Comparison of ENCODE assay signal across 12 mouse cellular contexts in the genomic region with DNA sequence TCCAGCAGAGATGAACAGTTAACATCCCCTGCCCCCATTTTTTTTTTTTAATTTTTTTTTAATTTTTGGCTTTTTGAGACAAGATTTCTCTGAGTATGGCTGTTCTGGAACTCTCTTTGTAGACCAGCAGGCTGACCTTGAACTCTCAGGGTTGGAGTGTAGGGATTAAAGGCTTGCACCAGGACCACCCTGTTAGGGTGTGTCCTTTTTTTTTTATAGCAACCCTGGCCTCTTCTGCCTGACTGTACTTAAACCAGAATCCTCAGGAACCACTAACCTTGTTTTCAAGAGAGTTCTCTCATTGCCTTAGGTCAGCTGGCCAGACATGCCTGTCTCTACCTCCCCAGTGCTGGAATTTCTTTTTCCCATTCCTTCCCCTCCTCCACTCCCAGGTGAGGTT. TPM values are rescaled to one million over a fixed set of nuclear protein-coding genes. Genes with fewer than 3 reads are reported as not detected.
DNase-seq lines count a peak whose midpoint lies in the region; ATAC-seq and TF ChIP-seq lines count a peak whose summit lies in the region.
"Had no signal": no experiment of that assay in that cellular context is flagged by ENCODE, and none has a peak within 500 bp of the region (broad histone marks: within the 10 kb centered on the region; RNA-seq: fewer than 3 reads in every experiment).

No protein-coding gene starts in this region.

- intact Hi-C loops in heart, adult 2 months (cut with DNase I), result no loop called here
- intact Hi-C loops in heart, postnatal 25 days (cut with DNase I), result no loop called here

- peaks cover 2% of the 10 kb centered on the region; the same call in 1 of the 2 replicates for H3K4me1 ChIP-seq in heart, adult 2 months (ENCODE audit: control insufficient read depth, insufficient read depth, low read length)
- H3K4me1 ChIP-seq in ES-Bruce4 (ENCODE audit: control insufficient read depth, insufficient read depth, low read length), result peaks cover 13% of the 10 kb centered on the region
- peaks cover 1% of the 10 kb centered on the region; the same call in 1 of the 2 replicates for H3K4me1 ChIP-seq in hindbrain, embryonic 11.5 days (replicated peaks; ENCODE audit: control insufficient read depth, insufficient read depth, low read length)

- peak overlapping the region; percentile 39 for H3K27ac ChIP-seq in heart, adult 2 months
- peak overlapping the region; percentile 19; the same call in 1 of the 2 replicates for H3K27ac ChIP-seq in layer of hippocampus, adult 2 months
- H3K27ac ChIP-seq in ES-Bruce4 (ENCODE audit: insufficient read depth, low read length), result peak overlapping the region; percentile 96
- H3K27ac ChIP-seq in hindbrain, embryonic 11.5 days (ENCODE audit: low read depth, low read length), result no peak overlapping the region
- H3K27ac ChIP-seq: forebrain, embryonic 10.5 days; hindbrain, embryonic 13.5 days; liver, embryonic 14.5 days; midbrain, embryonic 13.5 days had no signal

- 0 out of 2 replicates have a peak, but pooled peaks cover under 1% of the 10 kb centered on the region for H3K79me2 ChIP-seq in heart, adult 2 months (replicated peaks; ENCODE audit: control insufficient read depth, insufficient read depth, low read length)
- no peaks in the 10 kb centered on the region for H3K79me2 ChIP-seq in myocyte (ENCODE audit: control insufficient read depth, insufficient read depth)

- H3K9ac ChIP-seq in heart, adult 2 months (ENCODE audit: low read depth, low read length), result no peak overlapping the region
- H3K9ac ChIP-seq in ES-Bruce4 (ENCODE audit: low read depth, poor library complexity, severe bottlenecking), result no peak overlapping the region
- no peak overlapping the region for H3K9ac ChIP-seq in hindbrain, embryonic 11.5 days (ENCODE audit: low read depth, low read length)
- H3K9ac ChIP-seq: liver, embryonic 14.5 days; midbrain, embryonic 13.5 days had no signal

- no peak for TF ChIP-seq CTCF in heart, adult 2 months (IDR thresholded peaks at IDR 0.05)
- no peak for TF ChIP-seq CTCF in layer of hippocampus, adult 2 months (conservative IDR thresholded peaks at IDR 0.05)
- no peak for TF ChIP-seq CTCF in ES-Bruce4 (IDR thresholded peaks at IDR 0.05; ENCODE audit: low read depth, low read length)

- no peak overlapping the region for H3K4me3 ChIP-seq in heart, adult 2 months
- H3K4me3 ChIP-seq in layer of hippocampus, adult 2 months, result no peak overlapping the region
- H3K4me3 ChIP-seq in ES-Bruce4 (ENCODE audit: low read depth, low read length) (no peak overlapping the region), myocyte (no peak overlapping the region)
- no peak overlapping the region for H3K4me3 ChIP-seq in hindbrain, embryonic 11.5 days (ENCODE audit: low read depth, low read length)
- H3K4me3 ChIP-seq: forebrain, embryonic 10.5 days; hindbrain, embryonic 13.5 days; midbrain, embryonic 13.5 days had no signal

- DNase-seq in heart, adult 2 months, result no peak
- no peak for DNase-seq in heart, postnatal 25 days (ENCODE audit: low spot score)
- no peak for DNase-seq in layer of hippocampus, adult 2 months (ENCODE audit: low spot score in 2 of 2)
- no peak for DNase-seq in layer of hippocampus, adult 9-11 months
- DNase-seq in hindbrain, embryonic 11.5 days (ENCODE audit: low spot score), result no peak
- DNase-seq: thymus, postnatal 25 days had no signal

- H3K9me3 ChIP-seq in ES-Bruce4 (replicated peaks; ENCODE audit: control insufficient read depth, insufficient read depth, low read length, poor library complexity, severe bottlenecking), result no peaks in the 10 kb centered on the region
- no peaks in the 10 kb centered on the region for H3K9me3 ChIP-seq in hindbrain, embryonic 11.5 days (ENCODE audit: control insufficient read depth, low read length)
- H3K9me3 ChIP-seq: forebrain, embryonic 10.5 days; hindbrain, embryonic 13.5 days; midbrain, embryonic 13.5 days had no signal

- H3K27me3 ChIP-seq in heart, adult 2 months (ENCODE audit: control insufficient read depth, insufficient read depth, low read length), result no peaks in the 10 kb centered on the region
- no peaks in the 10 kb centered on the region for H3K27me3 ChIP-seq in ES-Bruce4 (ENCODE audit: control insufficient read depth, insufficient read depth, low read length, poor library complexity, severe bottlenecking)
- H3K27me3 ChIP-seq in myocyte (ENCODE audit: control insufficient read depth, insufficient read depth, insufficient read length), result no peaks in the 10 kb centered on the region
- no peaks in the 10 kb centered on the region for H3K27me3 ChIP-seq in hindbrain, embryonic 11.5 days (ENCODE audit: control insufficient read depth, insufficient read depth, low read length)
- H3K27me3 ChIP-seq: hindbrain, embryonic 13.5 days had no signal

- peaks cover 2% of the 10 kb centered on the region for H3K36me3 ChIP-seq in heart, adult 2 months (ENCODE audit: control insufficient read depth, insufficient read depth, low read length)
- H3K36me3 ChIP-seq in ES-Bruce4 (ENCODE audit: control insufficient read depth, insufficient read depth, low read length, poor library complexity, severe bottlenecking), result no peaks in the 10 kb centered on the region; the same call in 1 of the 2 replicates
- no peaks in the 10 kb centered on the region for H3K36me3 ChIP-seq in myocyte (ENCODE audit: control insufficient read depth, insufficient read depth)
- H3K36me3 ChIP-seq in hindbrain, embryonic 11.5 days (ENCODE audit: control insufficient read depth, insufficient read depth, low read length), result no peaks in the 10 kb centered on the region

- no peak for ATAC-seq in hindbrain, embryonic 11.5 days (ENCODE audit: low FRiP score)

- H3K4me2 ChIP-seq in myocyte (ENCODE audit: low read depth), result peak overlapping the region; percentile 73
- H3K4me2 ChIP-seq in hindbrain, embryonic 11.5 days (replicated peaks; ENCODE audit: low read depth, low read length), result no peak overlapping the region
- H3K4me2 ChIP-seq: hindbrain, embryonic 13.5 days; midbrain, embryonic 13.5 days had no signal

- no peak for TF ChIP-seq POLR2A in heart, adult 2 months (IDR thresholded peaks at IDR 0.05; ENCODE audit: insufficient read depth, low read depth, low read length)
- no peak for TF ChIP-seq POLR2A in ES-Bruce4 (IDR thresholded peaks at IDR 0.05; ENCODE audit: insufficient read depth, low read length)
- no peak for TF ChIP-seq POLR2A in myocyte (IDR thresholded peaks at IDR 0.05; ENCODE audit: insufficient read length, low read depth)

- TF ChIP-seq EP300 in heart, adult 2 months (IDR thresholded peaks at IDR 0.05; ENCODE audit: insufficient read depth, low read depth, low read length), result no peak
- TF ChIP-seq EP300 in ES-Bruce4 (IDR thresholded peaks at IDR 0.05; ENCODE audit: insufficient read depth, low read depth, low read length), result peak; percentile 61; the same call in 1 of the 2 replicates

- H3ac ChIP-seq in myocyte (ENCODE audit: control insufficient read depth, insufficient read length), result no peak overlapping the region

TF ChIP-seq in myocyte, 11 proteins besides CTCF, POLR2A, EP300 and RAD21:
- TF ChIP-seq CEBPB (IDR thresholded peaks at IDR 0.05; ENCODE audit: insufficient read depth, poor library complexity, severe bottlenecking) (no peak), SRF (IDR thresholded peaks at IDR 0.05; ENCODE audit: control insufficient read depth, insufficient read length, low read depth) (no peak), MYOG (IDR thresholded peaks at IDR 0.05; ENCODE audit: control insufficient read depth in 1 of 3, insufficient read depth in 1 of 3, insufficient read length in 2 of 3, low read depth in 2 of 3) (no peak), E2F4 (IDR thresholded peaks at IDR 0.05; ENCODE audit: insufficient read depth) (no peak), TCF3 (IDR thresholded peaks at IDR 0.05; ENCODE audit: insufficient read length, low read depth) (no peak), REST (IDR thresholded peaks at IDR 0.05; ENCODE audit: insufficient read depth, insufficient read length) (no peak), MYOD1 (IDR thresholded peaks at IDR 0.05; ENCODE audit: control insufficient read depth in 1 of 3, insufficient read length in 2 of 3, low read depth in 2 of 3) (no peak), MAX (IDR thresholded peaks at IDR 0.05; ENCODE audit: low read depth) (no peak), USF1 (IDR thresholded peaks at IDR 0.05; ENCODE audit: low read depth) (no peak), POLR2AphosphoS2 (IDR thresholded peaks at IDR 0.05; ENCODE audit: insufficient read length, low read depth) (no peak), TCF12 (IDR thresholded peaks at IDR 0.05; ENCODE audit: insufficient read depth, poor library complexity, severe bottlenecking) (no peak)

RNA-seq across cellular contexts. Expression of gene Zbtb34, which starts 13.7 kb away (rescaled TPM):
- total RNA-seq in heart, adult 2 months (2021), result 1 to 10 TPM; 5.7 to 7.3 TPM
- 5.0 and 8.1 TPM in 2 replicates for polyA plus RNA-seq in heart, adult 2 months (2012; rRNA removed)
- 1 to 10 TPM; 8.0 to 8.3 TPM for total RNA-seq in heart, postnatal 25 days (2021)
- total RNA-seq in layer of hippocampus, adult 2 months (2021), result 10 to 100 TPM; 13.9 to 14.8 TPM
- polyA plus RNA-seq in ES-Bruce4 (2011; ENCODE audit: insufficient read depth, insufficient read length, low read depth, missing spikeins) (20.3 and 21.4 TPM in 2 replicates), myocyte (2012; fragmentation: generic; extraction: Trizol) (3.1 TPM)
- polyA plus RNA-seq in hindbrain, embryonic 11.5 days (2014; fragmentation: Nextera tagmentation; extraction: Ambion mirVana), result 8.0 and 8.5 TPM in 2 replicates

RNA-seq across cellular contexts. Expression of gene Zbtb43, which starts 23.5 kb away (rescaled TPM):
- total RNA-seq in heart, adult 2 months (2021), result 10 to 100 TPM; 20.0 to 20.3 TPM
- polyA plus RNA-seq in heart, adult 2 months (2012; rRNA removed), result 9.2 and 17.0 TPM in 2 replicates
- total RNA-seq in heart, postnatal 25 days (2021), result 10 to 100 TPM; 21.3 to 24.2 TPM
- 10 to 100 TPM; 24.1 to 27.4 TPM for total RNA-seq in layer of hippocampus, adult 2 months (2021)
- polyA plus RNA-seq in ES-Bruce4 (2011; ENCODE audit: insufficient read depth, insufficient read length, low read depth, missing spikeins), result 23.4 and 31.3 TPM in 2 replicates
- polyA plus RNA-seq in myocyte (2012; fragmentation: generic; extraction: Trizol), result 10.5 TPM
- polyA plus RNA-seq in hindbrain, embryonic 11.5 days (2014; fragmentation: Nextera tagmentation; extraction: Ambion mirVana), result 24.8 and 31.2 TPM in 2 replicates
